Mouse (Mus musculus): ENCODE results near the gene Gper1.

GRCm38 (mm10) chr5:139388195-139388570 is 34.8 kb upstream of the Gper1 start:
- TF ChIP-seq CTCF (IDR thresholded peaks at IDR 0.05; ENCODE audit: extremely low read depth, insufficient read depth, insufficient read length, insufficient replicate concordance): no peak
- TF ChIP-seq POLR2A (IDR thresholded peaks at IDR 0.05; ENCODE audit: low read depth, low read length): no peak
